Mouse (Mus musculus) ES-CJ7 (cell line): ENCODE data around the gene C5ar2.

ENCODE experiments used
- DNase-seq: peaks from one replicate; pipeline ENCODE4 v3.0.0; 2011; ENCODE audit warnings: low read depth, low spot score

C5ar2 gene

GRCm38 (mm10) chr7:16198540-16198939 is 45.4 kb downstream of the C5ar2 start:
- DNase-seq, result no peak

DNA sequence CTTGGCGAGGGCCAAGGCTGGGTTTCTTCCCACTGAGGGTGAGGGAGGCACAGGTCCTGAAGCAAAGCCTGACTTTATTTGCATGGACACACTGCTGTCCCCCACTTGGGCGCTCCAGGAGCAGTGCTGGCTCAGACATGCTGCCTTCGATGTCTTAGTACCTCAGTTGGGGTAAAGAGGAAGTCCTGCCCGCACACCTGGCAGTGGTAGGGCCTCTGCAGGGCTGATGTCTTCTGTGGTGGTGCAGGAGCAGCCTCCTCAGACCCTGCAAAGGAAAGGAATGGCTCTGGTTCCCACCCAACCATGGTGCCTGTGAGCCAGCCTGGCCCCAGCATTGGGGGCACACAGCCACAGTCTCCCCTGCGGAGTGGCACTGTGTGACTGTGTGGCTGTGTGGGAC is 46.8 kb downstream of the C5ar2 start:
- no peak for DNase-seq

DNA sequence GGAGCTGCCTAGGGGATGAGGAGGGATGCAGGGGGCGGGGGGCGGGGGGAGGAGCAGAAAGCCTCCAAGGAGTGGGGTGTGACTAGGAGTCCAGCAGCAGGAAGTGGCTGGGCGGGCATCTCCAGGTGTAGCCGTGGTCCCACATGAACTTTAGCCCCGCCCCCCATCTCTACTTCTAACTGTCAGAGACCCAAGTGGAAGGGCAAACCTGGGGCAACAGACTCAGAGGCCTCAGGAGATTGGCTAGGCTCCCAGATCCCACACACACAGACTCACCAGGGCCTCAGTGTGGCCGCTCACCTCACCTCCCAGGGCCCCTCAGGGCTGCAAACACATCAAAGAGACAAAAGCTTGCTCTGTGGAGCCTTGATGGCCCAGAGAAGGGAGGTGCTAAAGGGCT is 47.3 kb downstream of the C5ar2 start:
- no peak for DNase-seq

DNA sequence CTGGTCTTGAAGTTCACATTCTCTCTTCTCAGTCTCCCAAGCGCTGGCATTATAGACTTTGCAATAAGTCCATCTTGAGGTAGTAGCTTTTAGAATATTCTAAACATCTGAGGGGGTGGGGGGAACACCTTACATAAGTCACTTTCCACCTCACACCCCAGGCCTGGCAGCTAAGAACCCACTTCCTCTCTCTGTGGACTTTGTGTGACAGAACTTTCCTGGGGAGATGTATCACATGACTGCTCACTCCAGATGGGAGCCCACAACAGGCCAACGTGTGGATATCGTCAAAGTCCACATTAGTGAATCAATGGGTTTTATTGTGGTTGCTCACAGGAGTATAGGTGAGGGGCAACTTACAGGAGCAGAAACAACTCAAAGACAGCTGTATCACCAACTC is 50.3 kb downstream of the C5ar2 start:
- DNase-seq, result no peak

DNA sequence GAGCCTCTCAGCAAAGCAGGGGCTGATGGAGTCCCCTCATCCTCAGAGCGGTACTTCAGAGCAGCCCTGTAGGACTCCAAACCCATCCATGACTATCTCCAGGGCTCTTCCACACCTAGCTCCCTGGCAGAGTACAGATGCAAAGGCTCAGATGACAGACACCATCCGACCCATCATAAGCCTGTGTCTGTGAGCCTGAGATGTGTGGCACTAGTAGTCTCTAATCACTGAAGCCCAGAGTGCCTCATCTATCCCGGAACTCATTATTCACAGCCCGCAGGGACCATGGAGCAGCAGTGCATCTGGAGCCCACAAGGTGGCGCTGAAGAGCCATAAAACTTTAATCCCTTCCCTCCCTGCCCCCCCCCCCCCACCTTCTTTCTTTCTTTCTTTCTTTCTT is 51.6 kb downstream of the C5ar2 start:
- peak; percentile 58 for DNase-seq

DNA sequence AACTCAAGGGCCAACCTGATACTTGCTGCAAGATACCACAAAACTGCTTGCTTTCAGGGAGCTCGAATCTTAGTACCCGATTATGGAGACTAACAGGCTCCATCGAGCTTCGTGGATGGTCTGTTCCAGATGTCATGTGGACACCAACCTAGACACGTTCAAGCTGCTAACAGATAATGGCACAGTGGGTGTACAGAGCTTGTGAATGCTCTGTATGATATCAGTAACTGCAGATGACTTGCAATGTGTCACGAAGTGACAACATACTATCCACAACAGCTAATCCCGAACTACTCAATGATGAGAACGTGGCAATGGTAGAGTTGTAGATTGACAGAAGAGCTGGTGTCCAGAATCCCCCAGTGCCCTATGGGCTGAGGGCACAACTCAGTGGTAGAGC is 56.5 kb downstream of the C5ar2 start:
- no peak for DNase-seq
